Mouse (Mus musculus) T-cell, adult 2 months (primary cell): Measurements from ENCODE around the gene Slc10a7.
"Not testable (repeated sequence)": the region's sequence is repeated elsewhere in the genome, so short reads cannot be mapped to it uniquely, and the experiment has no call there.

Source experiments
- DNase-seq: peaks from one replicate; pipeline ENCODE4 v3.0.0; 2022; ENCODE audit warnings: low spot score

Slc10a7 gene

DNA sequence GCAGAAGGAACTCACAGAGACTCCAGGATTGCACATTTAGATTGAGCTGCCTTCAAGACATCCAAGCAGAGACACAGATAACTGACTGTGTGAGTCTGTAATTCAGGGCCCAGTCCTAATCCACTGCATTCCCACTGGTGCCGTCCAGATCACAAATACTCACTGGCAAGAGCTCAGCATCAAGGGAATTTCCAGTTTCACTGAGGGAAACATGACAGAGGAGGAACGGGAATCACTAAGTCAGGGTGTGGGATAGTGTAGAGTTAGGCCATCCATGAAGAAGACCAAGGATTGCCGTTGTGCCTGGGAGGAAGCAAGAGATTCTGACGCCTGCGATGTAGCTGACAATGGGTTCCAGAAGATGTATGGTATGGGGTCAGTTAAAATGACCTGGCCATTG is 159.1 kb downstream of the Slc10a7 start:
- no peak for DNase-seq

DNA sequence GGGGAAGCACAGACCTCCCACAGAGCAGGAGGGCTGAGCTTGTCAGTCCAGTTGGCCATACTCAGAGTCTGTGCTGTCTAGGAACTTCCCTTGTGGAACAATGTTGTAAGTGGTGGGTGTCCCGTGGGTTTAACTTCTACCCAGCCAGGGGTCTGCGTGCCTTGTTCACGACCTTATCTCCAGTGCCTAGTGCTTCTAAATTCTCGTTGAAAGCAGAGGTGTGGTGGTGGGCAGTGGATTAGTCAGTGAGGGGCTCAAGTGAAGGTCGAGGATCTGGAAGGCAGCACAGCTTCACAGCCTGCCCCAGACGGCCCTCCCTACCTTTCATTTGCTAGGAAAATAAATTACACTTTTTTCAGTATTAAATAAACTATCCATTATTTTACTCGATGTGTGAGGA is 161.1 kb downstream of the Slc10a7 start:
- no peak for DNase-seq

DNA sequence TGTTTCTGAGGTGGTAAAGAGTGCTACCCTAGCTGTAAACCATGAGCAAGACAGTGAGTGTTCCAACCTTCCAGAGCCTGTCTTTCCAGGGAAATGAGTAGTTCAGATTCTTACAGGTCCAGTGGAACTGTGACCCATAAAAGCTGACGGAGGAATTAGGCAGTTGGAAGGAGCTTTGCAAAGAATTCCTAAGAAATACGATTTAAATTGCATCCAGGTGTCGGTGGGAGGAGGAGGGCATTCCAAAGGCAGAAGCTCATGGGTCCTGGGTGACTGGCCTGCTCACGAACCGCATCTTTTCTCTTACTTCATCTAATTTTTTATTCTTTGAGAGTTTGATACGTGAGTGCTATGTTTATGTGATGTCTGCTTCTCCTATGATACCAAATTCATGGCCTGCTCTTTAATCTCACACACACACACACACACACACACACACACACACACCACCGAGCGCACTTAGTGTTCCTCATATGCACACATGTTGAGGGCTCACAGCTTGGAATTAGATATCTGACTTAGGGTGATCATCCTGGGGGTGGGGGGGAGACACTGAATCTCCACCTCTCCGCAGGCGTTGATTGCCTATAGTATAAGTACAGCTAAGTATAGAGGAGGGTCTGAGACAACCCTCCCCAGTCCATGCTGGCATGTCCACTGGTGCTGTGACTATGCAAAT is 169.5 kb downstream of the Slc10a7 start:
- DNase-seq, result no peak

DNA sequence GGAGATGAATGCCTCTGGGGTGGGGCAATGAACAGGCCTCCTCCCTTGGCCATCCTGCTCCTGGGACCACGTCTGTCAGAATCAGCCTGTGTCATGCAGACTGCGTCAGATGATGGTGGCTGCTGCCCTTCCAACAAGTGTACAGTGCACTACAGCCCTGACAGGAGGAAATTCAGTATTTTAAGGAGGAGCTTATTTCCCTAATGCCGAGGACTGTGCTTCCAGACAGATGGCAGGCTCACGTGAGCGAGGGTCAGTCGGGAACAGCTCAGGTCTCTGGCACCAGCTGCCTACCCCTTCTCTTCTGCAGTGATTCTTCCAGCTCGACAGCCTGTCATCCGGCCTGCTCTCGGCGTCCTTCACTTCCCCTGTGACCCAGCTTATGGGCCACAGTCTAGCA is 181.6 kb downstream of the Slc10a7 start:
- no peak for DNase-seq

DNA sequence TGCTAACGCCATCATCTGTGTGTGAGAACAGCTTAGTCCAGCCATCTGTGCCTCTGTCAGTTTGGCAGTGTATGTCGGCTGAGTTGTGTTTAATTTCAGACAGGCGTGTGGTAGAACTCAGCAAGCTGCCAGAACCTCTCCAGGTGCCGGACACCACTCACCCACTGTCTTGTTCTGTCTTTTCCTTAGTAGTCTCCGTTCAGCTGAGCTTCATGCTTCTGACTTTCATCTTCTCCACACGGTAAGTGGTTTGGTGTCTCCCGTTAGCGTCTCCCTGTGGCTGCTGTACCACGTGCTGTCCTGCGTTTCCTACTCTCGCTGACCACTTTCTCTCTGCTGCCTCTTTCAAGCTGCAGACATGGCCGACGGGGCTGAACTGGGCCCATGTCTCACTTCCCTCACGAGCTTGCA is 189.2 kb downstream of the Slc10a7 start:
- DNase-seq, result no peak

DNA sequence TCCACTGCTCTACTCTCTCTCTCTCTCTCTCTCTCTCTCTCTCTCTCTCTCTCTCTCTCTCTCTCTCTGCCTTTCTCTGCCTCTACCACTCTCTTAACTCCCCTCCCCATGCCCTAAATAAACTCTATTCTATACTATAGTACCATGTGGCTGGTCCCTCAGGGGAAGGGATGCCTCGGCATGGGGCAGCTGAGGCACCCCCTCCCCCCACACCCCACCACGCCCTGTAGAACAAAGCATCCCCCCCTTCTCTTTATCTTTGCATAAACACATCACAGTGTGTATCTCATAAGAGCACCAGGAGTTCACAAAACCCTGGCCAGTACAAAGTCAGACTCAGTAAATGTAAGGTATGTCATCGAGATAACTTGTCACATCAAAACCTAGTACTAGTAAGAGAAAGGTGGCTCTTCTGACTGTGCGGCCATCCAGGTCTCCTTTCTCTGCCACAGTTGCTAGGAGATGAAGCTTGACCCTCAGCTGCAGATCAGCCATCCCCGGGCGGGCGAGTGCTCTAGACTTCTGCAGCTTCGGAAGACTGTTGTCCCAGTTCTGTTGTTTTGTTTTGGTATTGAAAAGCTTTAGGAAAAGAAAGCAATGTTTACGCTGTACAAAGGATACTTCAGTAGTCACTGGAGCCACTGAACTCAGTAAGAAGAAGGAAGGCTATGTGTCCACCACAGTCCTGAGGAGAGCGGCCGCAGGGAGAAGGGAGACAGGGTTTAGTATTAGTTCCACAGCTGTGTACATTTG is 194.1 kb downstream of the Slc10a7 start:
- no peak for DNase-seq

DNA sequence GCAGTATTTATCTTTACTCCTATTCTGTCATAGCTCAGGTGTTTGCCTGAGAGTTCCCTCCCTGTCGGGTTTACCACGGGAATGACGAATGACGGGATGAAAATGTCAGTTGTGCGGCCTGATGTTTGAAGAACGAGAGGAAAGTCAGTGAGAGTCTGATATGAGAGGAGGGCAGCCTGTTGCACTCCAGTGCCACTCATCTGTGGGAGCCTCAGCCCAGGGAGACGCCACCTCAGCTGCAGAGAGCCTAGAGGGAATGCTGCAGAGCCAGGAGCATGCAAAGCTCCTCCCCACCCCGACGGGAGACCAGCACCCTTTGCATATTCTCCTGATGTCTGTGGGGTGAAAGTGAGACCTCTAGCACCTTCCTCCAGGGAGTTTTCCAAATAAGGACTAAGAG is 196.8 kb downstream of the Slc10a7 start:
- DNase-seq, result no peak

DNA sequence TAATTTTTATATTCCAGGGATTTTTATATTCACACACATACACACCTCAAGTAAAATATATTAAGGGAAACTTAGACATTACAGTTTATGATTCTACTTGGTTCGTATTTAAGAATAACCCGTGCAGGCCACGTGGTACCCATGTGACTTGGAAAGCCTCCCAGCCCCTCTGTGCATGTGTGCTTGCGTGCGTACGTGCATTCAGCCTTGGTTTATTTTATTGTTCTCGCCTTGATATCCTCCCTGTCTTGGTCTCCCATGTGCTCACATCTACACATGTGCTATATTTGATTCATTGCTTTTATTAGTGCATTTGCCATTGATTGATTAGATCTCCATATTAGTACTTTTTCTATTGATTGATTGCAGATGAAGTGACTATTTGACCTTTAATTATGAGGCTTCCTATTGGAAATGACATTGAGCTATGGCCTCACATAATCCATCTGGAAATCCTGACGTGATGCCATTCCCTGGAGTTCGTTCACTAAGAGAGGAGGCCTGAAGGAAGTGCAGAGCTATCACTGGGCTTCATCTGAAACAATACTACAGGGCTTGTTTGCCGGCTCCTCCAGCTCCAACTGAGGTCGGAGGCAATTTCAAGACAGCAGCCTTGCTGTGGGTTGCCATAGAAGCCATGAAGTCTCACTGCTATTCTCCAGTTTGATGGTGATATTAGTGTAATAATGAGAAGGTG is 200.9 kb downstream of the Slc10a7 start:
- no peak for DNase-seq

DNA sequence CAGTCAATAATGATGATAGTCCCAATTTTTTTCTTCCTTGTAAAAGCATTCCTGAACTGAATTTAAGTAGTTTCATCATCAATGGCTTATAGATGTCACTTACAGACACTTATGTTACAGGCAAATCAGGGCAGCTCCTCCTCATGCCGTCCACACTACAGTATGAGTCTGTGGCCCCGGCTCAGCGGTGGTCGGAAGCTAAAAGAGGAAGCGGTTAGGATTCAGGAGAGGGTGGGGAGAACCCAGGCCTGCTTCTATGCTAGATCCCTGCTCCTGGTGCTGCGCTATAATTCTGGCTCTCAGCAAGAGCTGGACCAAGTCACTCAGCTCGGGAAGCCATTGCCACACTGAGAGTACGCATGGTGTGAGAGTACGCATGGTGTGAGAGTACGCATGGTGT is 201.8 kb downstream of the Slc10a7 start:
- no peak for DNase-seq

DNA sequence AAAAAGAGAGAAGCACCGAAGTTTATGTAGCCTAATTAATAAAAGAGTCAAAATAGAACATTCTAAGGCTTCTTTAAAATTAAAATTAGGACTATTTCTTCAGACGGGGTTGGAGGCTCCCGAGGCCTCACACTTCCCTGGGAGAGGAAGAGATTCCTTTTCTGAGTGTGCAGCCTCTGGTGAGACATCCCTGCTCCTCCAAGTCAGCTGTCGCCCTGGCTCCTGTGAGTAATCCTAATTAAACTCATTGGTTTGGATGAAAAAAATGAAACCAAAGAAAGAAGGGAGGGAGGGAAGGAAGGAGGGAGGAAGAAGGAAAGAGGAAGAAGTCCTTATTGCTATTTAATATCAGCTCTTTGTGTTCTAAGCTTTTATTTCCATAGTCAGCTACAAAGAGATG is 205.7 kb downstream of the Slc10a7 start:
- no peak for DNase-seq

DNA sequence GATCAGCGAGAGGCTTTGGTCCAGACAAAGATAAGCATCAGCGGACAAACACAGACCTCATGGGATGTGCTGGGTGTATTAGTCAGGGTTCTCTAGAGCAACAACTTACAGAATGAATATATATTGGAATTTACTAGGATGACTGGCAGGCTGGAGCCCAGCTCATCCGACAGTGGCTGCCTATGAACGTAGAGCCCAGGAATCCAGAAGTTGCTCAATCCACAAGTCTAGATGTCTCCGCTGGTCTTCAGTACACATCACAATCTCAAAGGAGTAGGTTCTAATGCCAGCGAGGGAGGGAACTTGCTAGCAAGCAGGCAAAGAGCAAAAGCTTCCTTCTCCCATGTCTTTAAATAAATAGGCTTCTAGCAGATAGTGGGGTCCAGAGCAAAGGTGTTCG is 207.4 kb downstream of the Slc10a7 start:
- no peak for DNase-seq

DNA sequence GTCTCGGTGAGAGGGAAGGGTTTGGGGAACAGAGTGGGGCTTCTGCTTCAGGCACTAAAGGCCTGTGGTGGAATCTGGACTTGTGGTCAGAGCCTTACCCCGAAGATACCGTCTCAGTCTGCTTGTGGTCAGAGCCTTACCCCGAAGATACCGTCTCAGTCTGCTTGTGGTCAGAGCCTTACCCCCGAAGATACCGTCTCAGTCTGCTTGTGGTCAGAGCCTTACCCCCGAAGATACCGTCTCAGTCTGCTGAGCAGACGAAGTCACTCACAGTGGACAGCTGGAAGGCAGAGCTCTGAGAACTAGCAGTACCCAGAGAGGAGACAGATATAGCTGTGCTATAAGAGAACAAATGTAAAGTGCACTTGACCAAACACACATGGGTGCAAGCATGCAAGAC is 208.0 kb downstream of the Slc10a7 start:
- DNase-seq, result not testable (repeated sequence)

DNA sequence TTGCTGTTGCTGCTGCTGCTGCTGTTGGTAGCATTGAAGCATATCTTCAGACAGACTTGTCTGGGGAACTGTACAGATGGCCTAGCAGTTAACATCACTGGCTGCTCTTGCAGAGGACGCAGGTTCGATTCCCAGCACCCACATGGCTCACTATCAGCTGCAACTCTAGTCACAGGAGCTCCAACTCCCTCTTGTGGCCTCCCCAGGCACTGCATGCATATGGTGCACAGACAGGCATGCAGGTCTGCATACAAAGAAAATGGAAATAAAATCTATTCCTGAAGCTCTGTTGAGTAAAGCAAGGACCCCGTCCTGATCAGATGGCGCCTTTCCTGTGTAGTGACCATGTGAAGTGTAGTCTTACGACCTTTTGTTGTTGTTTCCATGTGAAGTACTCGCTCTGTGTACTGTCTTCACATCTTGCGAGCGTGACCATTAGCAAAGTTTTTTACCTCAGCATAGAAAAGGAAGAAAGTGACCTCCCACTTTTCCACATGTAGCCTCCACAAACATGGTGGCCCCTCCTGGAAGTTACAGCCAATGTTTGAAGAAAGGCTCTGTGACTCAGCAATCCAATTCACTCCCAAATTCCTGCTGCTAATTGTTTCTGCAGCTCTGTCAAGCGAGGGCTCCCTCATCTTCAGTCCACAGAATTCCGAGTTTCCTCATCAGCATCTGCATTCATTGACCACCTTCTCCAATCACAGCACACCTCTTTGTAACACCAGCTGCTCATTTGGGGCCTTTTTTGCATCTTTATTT is 210.3 kb downstream of the Slc10a7 start:
- no peak for DNase-seq

DNA sequence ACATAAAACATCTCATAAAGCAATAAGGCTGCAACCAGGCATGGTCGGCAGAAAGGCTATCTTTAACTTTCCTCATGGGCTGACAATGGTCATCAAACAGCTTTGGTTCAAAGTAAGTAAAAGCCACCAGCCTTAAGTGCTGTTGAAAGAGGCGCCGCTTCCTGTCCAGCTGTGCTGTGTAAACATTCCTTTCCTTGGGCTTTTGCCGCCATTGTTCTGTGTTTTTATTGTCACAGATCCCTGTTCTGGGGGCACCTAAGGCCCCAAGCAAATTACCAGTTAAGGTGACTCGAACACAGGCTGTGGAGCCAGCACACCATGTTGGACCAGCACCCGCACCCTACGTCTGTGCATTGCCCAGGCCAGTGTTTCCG is 210.9 kb downstream of the Slc10a7 start:
- no peak for DNase-seq

DNA sequence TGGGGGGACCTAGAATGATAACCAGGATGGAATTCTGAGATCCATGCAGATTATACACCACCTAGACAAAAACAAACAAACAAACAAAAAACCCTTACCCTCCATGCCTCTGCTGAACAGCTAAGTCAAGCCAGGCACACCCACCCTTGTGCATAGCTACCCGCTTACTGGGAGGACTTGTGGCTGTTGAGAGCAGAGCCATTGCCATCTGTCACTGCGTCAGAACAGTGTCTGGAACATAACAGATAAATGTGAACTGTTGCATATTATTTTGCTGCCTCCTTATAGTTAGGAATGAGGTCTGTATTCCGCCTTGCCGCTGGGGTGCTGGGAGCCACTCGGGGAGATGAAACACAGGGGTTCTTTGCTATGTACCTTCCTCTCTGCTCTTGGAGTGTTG is 212.4 kb downstream of the Slc10a7 start:
- DNase-seq, result no peak

DNA sequence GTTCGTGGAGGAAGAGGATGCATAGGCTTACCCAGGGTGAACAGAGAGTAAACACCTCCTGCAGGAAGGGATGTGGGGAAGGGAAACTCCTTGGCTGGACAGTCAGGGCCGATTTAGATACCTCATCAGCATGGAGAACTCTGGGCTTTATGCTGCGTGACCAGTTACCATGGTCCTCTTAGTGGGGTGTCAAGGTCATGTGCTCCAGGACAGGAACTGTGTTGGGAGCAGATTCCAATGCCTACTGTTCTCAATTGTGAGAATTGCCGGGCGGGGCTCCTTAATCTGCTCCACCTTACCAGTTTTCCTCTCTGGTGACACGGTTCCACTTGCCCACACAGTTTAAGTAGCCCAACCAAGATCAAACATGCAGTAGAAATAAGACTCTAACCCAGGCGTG is 213.1 kb downstream of the Slc10a7 start:
- no peak for DNase-seq

DNA sequence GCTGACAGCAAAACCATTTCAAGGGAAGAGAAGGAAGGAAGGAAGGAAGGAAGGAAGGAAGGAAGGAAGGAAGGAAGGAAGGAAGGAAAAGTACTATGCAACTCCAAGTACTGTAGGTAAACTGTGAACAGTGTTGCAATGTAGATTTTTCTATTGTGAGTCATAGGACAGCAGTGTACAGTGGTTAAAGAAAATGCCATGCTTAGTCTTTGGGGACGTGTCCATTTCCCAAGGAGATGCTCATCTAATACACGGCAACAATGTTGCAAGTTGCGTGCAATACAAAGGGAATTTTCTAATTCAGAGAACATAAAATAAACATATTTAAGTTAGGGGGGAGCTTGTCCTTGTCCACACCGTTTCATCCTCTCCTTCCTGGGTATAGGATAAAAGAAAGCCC is 215.7 kb downstream of the Slc10a7 start:
- no peak for DNase-seq

DNA sequence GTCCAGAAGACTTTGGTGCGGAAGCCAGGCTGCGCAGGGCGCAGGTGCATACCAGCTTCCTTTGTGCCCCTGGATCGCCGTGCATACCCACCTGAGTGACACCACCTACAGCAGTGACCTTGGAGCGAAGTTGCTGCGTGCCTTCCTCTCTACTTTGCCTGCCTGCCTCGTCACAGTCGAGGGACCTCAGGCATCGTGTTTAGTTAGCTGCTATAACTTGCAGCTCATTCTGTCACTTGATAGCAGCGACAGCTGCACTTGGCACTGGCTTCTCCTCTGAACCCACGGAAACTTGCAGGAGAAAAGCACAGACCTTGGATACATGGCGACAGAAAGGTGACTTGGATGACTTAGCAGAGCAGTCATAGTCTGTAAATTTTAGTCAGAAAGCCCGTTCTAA is 219.1 kb downstream of the Slc10a7 start:
- DNase-seq, result no peak

DNA sequence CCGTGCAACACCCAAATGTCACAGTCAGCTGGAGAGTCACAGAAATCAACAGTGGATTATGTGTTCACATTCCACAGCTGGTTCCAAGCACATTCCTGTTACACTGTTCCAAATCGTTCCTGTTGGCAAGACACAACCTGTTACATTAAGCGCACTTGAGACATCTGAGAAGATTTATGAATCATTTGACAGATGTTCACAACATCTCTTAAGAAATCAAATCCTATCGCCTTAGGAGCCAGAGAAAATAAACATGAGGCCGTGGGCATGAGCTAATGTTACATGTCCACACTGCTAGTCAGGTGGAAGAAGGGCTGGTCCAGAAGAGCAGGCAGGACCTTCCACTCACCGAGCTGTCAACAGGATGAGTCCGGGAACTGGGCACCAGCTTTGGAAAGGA is 223.3 kb downstream of the Slc10a7 start:
- no peak for DNase-seq

DNA sequence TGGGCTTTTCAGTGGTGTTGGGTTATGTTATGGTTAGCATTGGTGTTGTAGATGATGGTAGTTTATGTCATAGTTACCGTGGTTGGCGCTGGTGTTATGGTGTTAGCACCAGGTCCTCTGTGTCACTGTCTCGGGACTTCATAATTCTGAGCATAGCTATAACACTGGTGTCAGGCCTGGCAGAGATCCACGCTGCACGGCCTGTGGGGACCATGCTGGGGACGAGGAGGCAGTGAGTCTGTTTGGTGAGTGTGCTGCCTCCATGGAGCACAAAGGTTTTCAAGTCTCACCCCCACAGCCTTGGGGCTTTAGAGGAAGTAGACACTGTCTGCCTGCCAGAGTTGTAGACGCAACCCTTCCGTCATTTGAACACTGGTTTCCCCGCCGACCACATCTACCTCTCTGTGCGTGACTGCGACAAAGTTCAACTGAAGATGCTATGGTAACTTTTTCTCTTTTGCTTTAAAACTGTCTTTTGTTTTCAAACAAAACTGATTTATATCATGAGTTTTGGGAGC is 223.9 kb downstream of the Slc10a7 start:
- no peak for DNase-seq

DNA sequence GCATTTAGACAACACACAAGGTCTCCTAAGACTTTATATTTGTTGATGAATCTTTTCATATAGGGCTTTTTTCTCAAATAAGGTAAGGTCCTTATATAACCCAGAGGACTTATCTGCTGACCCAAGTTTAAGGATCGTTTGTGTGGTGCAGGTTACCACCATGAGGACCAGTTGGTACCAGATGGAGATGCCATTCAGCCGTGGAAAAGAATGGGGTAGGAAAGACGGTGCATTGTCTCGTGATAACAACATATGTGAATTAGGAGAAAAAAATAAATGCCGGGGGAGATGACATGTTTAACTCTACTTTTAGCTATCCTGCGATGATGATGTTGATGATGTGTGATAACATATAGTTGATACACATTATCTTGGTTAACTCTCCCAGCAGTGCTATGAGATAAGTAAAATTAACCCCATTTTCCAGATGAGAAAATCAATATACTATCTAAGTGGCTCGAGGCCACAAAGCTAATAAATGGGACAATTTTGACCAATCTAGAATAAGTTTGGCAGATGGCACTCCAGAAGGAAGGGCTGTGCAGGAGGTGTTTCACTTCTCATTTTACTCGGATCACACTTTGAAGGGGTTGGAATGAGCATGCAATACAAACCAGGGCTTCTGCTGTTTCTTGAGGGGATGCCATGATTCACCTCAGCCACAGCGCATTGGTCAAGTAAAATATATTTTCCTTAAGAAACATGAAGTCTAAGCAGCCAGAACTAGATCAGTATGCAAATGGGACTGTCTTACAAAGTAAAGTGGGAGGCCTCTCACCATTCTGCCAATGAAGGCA is 225.8 kb downstream of the Slc10a7 start:
- no peak for DNase-seq

DNA sequence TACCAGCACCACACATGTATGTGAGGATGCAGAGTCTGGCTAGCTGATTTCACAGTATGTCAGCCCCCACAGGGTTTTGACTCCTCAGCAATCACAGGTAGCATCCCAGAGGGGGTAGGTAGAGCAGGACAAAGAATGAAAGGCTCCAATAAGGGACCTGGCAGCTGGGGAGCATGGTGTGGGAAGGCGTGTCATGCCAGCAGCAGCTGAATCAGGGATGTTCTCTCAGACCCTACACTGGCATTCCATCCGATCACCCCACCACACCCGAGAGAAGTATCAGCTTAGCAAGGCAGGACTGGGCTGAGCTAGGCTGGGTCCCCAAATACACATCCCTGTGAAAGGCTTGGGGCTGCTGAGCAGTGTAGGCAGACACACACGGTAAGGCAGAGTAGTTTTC is 229.2 kb downstream of the Slc10a7 start:
- DNase-seq, result no peak
